Mouse (Mus musculus): Measurements from ENCODE around the gene Psmd7. TPM values are rescaled to one million over a fixed set of nuclear protein-coding genes. Genes with fewer than 3 reads are reported as not detected.

Psmd7 gene
- polyA plus RNA-seq, 1 experiment, result 70.6 TPM

DNA sequence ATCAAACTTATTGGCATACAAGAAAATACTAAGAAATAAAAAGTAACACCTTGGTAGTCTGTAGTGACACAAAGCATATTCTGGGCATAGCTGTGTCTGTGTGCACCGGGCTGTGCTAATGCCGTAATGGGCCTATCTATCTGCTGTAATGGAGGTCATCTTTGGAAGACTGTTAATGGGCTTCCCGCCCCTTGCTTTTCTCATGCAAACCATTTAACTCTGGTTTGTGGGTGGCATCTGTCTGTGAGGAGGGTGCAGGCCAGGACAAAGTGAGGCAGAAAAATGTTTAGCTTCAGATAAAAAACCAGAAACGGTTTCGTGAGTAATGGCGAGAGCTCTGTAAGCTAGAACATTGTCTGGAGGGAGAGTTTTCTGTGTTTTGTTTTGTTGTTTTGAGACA is 6.6 kb upstream of the Psmd7 start:
- Histone ChIP-seq H3K27ac (ENCODE audit: control insufficient read depth, insufficient read depth, low read depth, low read length) (no peak overlapping the region), H3K4me1 (ENCODE audit: control insufficient read depth, insufficient read depth, low read length) (peaks cover 3% of the 10 kb centered on the region; the same call in 1 of the 2 replicates), H3K4me3 (ENCODE audit: control insufficient read depth, low read depth, low read length) (no peak overlapping the region), H3K27me3 (ENCODE audit: control insufficient read depth, insufficient read depth, low read length) (no peaks in the 10 kb centered on the region), H3K36me3 (ENCODE audit: control insufficient read depth, insufficient read depth, low read length) (no peaks in the 10 kb centered on the region)
- TF ChIP-seq POLR2A (IDR thresholded peaks at IDR 0.05; ENCODE audit: control insufficient read depth, low read depth, low read length) (no peak), CTCF (IDR thresholded peaks at IDR 0.05; ENCODE audit: control insufficient read depth, insufficient read depth, insufficient replicate concordance, low read depth, low read length) (no peak)

DNA sequence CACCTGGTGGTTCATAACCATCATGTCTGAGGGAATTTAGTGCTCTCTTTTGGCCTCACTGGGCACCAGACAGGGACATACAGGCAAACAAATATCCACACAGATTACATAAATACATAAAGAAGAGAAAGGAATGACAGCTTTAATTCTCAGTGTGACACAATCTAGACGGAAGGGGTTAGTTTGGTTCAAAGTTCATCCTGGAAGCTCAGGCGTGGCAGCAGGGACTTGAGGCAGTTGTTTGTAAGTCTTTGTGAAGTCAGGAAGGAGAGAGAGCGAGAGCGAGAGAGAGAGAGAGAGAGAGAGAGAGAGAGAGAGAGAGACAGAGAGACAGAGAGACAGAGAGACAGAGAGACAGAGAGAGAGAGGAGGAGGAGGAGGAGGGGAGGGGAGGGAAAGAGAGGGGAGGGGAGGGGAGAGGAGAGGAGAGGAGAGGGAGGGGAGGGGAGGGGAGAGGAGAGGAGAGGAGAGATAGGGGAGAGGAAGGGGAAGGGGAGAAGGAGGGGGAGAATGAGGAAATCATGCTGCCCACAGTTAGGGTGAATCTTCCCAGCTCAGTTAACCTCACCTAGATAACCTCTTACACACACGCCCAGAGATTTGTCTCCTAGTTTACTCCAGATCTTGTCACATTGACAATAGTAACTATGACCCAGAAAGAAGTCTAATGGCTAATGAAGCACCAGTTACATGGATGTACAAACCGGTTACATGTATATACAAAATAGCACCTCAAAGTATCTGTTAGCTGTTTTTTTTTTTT is 5.9 kb upstream of the Psmd7 start:
- H3K4me1 ChIP-seq (ENCODE audit: control insufficient read depth, insufficient read depth, low read length), result peaks cover 2% of the 10 kb centered on the region; the same call in 1 of the 2 replicates
- no peaks in the 10 kb centered on the region for H3K27me3 ChIP-seq (ENCODE audit: control insufficient read depth, insufficient read depth, low read length)
- no peak overlapping the region for H3K4me3 ChIP-seq (ENCODE audit: control insufficient read depth, low read depth, low read length)
- no peak for TF ChIP-seq CTCF (IDR thresholded peaks at IDR 0.05; ENCODE audit: control insufficient read depth, insufficient read depth, insufficient replicate concordance, low read depth, low read length)
- no peak for TF ChIP-seq POLR2A (IDR thresholded peaks at IDR 0.05; ENCODE audit: control insufficient read depth, low read depth, low read length)
- H3K36me3 ChIP-seq (ENCODE audit: control insufficient read depth, insufficient read depth, low read length), result no peaks in the 10 kb centered on the region
- H3K27ac ChIP-seq (ENCODE audit: control insufficient read depth, insufficient read depth, low read depth, low read length), result no peak overlapping the region

DNA sequence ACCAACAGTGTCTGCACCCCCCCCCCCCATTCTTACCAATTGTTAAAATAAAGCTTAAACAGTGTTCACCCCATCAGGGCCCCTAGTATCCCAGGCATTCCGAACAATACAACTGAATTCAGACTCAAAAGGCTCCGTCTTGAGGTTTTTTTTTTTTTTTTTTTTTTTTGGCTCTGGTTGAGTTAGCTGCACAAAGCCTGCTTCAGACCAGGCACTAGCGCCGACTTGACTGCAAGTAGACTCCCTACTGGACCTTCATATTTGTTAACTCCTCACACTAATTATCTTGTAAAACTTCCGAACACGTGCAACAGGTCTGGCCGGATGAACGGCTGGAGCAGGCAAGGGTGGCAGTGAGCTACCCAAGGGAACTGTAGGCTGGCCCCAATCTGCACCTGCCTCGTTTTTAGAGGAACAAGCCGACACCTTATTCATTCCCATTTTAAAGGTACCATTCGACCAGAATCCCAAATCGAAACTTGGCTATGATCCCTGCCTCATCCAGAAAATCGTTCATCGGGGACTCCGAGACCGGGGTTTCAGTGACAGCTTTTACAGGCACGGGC is 752 bp downstream of the Psmd7 start:
- Histone ChIP-seq H3K27ac (ENCODE audit: control insufficient read depth, insufficient read depth, low read depth, low read length) (peak overlapping the region; percentile 97), H3K4me3 (ENCODE audit: control insufficient read depth, low read depth, low read length) (peak overlapping the region; percentile 100), H3K36me3 (ENCODE audit: control insufficient read depth, insufficient read depth, low read length) (peaks cover 1% of the 10 kb centered on the region; the same call in 1 of the 2 replicates), H3K27me3 (ENCODE audit: control insufficient read depth, insufficient read depth, low read length) (no peaks in the 10 kb centered on the region), H3K4me1 (ENCODE audit: control insufficient read depth, insufficient read depth, low read length) (peaks cover 3% of the 10 kb centered on the region)
- TF ChIP-seq CTCF (IDR thresholded peaks at IDR 0.05; ENCODE audit: control insufficient read depth, insufficient read depth, insufficient replicate concordance, low read depth, low read length) (no peak), POLR2A (IDR thresholded peaks at IDR 0.05; ENCODE audit: control insufficient read depth, low read depth, low read length) (no peak)

DNA sequence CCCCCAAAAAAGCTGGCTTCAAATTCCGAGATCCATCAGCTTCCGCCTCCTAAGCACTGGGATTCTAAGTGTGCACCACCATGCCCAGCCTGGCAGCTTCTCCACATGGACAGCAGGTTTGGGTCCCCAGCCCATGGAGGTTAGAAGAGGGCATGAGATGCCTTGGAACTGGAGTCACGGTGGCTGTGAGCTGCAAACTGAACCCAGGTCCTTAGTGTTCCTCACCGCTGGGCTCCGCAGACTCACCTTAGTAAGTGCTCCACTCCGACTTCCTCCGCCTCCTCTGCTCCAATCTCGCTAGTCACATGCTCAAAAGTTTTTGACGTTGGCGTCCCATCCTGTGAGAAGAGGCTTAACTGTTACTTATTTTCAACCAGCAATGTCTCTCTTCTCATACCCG is 6.1 kb downstream of the Psmd7 start:
- H3K36me3 ChIP-seq (ENCODE audit: control insufficient read depth, insufficient read depth, low read length), result peaks cover 3% of the 10 kb centered on the region; the same call in 1 of the 2 replicates
- peaks cover 3% of the 10 kb centered on the region for H3K4me1 ChIP-seq (ENCODE audit: control insufficient read depth, insufficient read depth, low read length)
- no peak for TF ChIP-seq CTCF (IDR thresholded peaks at IDR 0.05; ENCODE audit: control insufficient read depth, insufficient read depth, insufficient replicate concordance, low read depth, low read length)
- no peak for TF ChIP-seq POLR2A (IDR thresholded peaks at IDR 0.05; ENCODE audit: control insufficient read depth, low read depth, low read length)
- no peak overlapping the region for H3K4me3 ChIP-seq (ENCODE audit: control insufficient read depth, low read depth, low read length)
- no peaks in the 10 kb centered on the region for H3K27me3 ChIP-seq (ENCODE audit: control insufficient read depth, insufficient read depth, low read length)
- no peak overlapping the region for H3K27ac ChIP-seq (ENCODE audit: control insufficient read depth, insufficient read depth, low read depth, low read length)

DNA sequence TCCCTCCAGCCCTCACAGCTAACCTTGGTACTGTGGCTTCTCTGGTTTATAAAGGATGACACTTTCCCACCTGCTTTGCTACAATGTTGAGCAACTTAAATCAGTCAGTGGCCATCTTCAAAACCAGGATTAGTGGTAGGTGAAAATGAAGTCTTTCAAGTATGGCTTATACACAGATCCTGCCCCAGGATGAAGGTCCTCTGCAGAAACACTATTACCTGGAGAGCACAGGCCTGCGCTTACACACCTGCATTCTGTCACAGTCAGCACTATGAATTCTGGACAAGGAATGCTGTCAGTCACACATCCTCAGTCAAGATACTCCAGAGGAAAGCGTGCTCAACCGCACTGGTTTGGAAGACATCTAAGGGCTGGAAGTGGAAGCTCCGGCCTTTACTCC is 6.7 kb downstream of the Psmd7 start:
- peaks cover 3% of the 10 kb centered on the region; the same call in 1 of the 2 replicates for H3K36me3 ChIP-seq (ENCODE audit: control insufficient read depth, insufficient read depth, low read length)
- no peak overlapping the region for H3K4me3 ChIP-seq (ENCODE audit: control insufficient read depth, low read depth, low read length)
- no peaks in the 10 kb centered on the region for H3K27me3 ChIP-seq (ENCODE audit: control insufficient read depth, insufficient read depth, low read length)
- no peak overlapping the region for H3K27ac ChIP-seq (ENCODE audit: control insufficient read depth, insufficient read depth, low read depth, low read length)
- TF ChIP-seq CTCF (IDR thresholded peaks at IDR 0.05; ENCODE audit: control insufficient read depth, insufficient read depth, insufficient replicate concordance, low read depth, low read length), result no peak
- no peak for TF ChIP-seq POLR2A (IDR thresholded peaks at IDR 0.05; ENCODE audit: control insufficient read depth, low read depth, low read length)
- H3K4me1 ChIP-seq (ENCODE audit: control insufficient read depth, insufficient read depth, low read length), result peaks cover 3% of the 10 kb centered on the region

DNA sequence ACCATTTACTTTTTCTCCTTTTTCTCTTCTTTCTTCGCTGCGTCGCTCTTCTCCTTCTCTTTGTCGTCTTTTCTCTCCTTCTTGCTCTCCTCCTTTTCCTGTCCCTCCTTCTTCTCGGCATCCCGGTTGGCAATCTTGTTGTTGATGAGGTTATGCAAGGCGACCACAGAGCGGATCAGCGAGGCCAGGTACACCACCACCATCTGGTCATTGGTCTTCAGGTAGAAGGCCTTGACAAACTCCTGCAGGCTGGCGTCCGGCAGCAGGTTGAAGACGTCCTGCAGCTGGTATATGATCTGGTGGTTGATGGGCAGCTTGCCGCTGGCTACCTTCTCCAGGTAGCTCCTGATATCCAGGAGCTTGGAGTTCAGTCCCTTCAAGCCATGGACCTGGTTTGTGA is 7.4 kb downstream of the Psmd7 start:
- Histone ChIP-seq H3K36me3 (ENCODE audit: control insufficient read depth, insufficient read depth, low read length) (peaks cover 3% of the 10 kb centered on the region; the same call in 1 of the 2 replicates), H3K27me3 (ENCODE audit: control insufficient read depth, insufficient read depth, low read length) (no peaks in the 10 kb centered on the region), H3K27ac (ENCODE audit: control insufficient read depth, insufficient read depth, low read depth, low read length) (no peak overlapping the region), H3K4me3 (ENCODE audit: control insufficient read depth, low read depth, low read length) (no peak overlapping the region), H3K4me1 (ENCODE audit: control insufficient read depth, insufficient read depth, low read length) (no peaks in the 10 kb centered on the region; the same call in 1 of the 2 replicates)
- TF ChIP-seq POLR2A (IDR thresholded peaks at IDR 0.05; ENCODE audit: control insufficient read depth, low read depth, low read length) (no peak), CTCF (IDR thresholded peaks at IDR 0.05; ENCODE audit: control insufficient read depth, insufficient read depth, insufficient replicate concordance, low read depth, low read length) (no peak)

DNA sequence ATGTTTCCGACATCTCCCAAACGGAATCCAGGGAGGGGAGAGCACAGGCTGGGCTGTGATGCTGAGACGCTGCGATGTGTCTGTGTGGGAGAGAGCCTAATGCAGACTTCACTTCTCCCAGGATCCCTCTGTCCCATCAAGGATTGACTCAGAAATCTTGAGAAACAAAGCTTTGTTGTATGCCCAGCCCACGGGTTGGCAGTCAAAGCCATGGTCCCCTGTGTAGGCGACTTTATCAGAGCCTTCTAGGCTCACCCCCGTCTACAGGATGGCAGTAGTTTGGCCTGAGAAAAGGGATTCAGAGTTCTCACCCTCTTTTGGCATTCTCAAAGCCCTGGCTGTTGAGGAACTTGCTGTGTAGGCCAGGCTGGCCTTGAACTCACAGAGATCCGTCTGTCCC is 9.7 kb downstream of the Psmd7 start:
- H3K4me1 ChIP-seq (ENCODE audit: control insufficient read depth, insufficient read depth, low read length), result no peaks in the 10 kb centered on the region; the same call in 1 of the 2 replicates
- no peak overlapping the region for H3K4me3 ChIP-seq (ENCODE audit: control insufficient read depth, low read depth, low read length)
- no peaks in the 10 kb centered on the region for H3K27me3 ChIP-seq (ENCODE audit: control insufficient read depth, insufficient read depth, low read length)
- TF ChIP-seq CTCF (IDR thresholded peaks at IDR 0.05; ENCODE audit: control insufficient read depth, insufficient read depth, insufficient replicate concordance, low read depth, low read length) (no peak), POLR2A (IDR thresholded peaks at IDR 0.05; ENCODE audit: control insufficient read depth, low read depth, low read length) (no peak)
- H3K27ac ChIP-seq (ENCODE audit: control insufficient read depth, insufficient read depth, low read depth, low read length), result no peak overlapping the region
- peaks cover 1% of the 10 kb centered on the region; the same call in 1 of the 2 replicates for H3K36me3 ChIP-seq (ENCODE audit: control insufficient read depth, insufficient read depth, low read length)

Measured in testis, adult 2 months (tissue).